Mouse (Mus musculus) CH12.LX (cell line): Measurements from ENCODE around the gene Tmem233. TPM values are rescaled to one million over a fixed set of nuclear protein-coding genes. Genes with fewer than 3 reads are reported as not detected.

ENCODE experiments used
- DNase-seq: peaks from one replicate; pipeline ENCODE4 v3.0.0-alpha.2; 2013; ENCODE audit errors: extremely low read depth
- H3K27ac ChIP-seq: 2 replicates; pipeline ENCODE4 v1.5.1; 2012; ENCODE audit warnings: low read depth, mild to moderate bottlenecking, control low read depth, moderate library complexity; ENCODE audit not compliant: insufficient read depth
- H3K27me3 ChIP-seq: replicated peaks from 2 replicates; pipeline ENCODE3; 2012; ENCODE audit warnings: inconsistent platforms
- H3K36me3 ChIP-seq, 2 experiments: replicated peaks in 1 of 2; 2 replicates each; pipeline versions ENCODE3 to v1.6.1; 2012; ENCODE audit warnings: inconsistent platforms in 1 of 2, low read length in 1 of 2, mild to moderate bottlenecking in 1 of 2, mixed read lengths in 1 of 2, moderate library complexity in 1 of 2; ENCODE audit not compliant: control insufficient read depth in 1 of 2, insufficient read depth in 1 of 2
- H3K4me1 ChIP-seq, 2 experiments: 2 replicates each; pipeline ENCODE4 v1.6.1; 2012; ENCODE audit warnings: inconsistent platforms in 1 of 2, moderate library complexity in 1 of 2; ENCODE audit not compliant: insufficient read depth in 2 of 2, control insufficient read depth in 1 of 2
- H3K4me2 ChIP-seq: 2 replicates; pipeline ENCODE4 v1.6.1; 2012; ENCODE audit warnings: low read depth, mild to moderate bottlenecking, control low read depth; ENCODE audit not compliant: poor library complexity, insufficient read depth, severe bottlenecking
- H3K4me3 ChIP-seq, 3 experiments: fragments of 150-350 bp in 1 of 3; sonication (generic) in 1 of 3; replicated peaks in 1 of 3; 2 replicates each; pipeline versions ENCODE3 to v1.5.1; 2011 to 2012; ENCODE audit warnings: low read depth in 2 of 3, low read length in 2 of 3, mild to moderate bottlenecking in 2 of 3, moderate library complexity in 2 of 3, control low read depth in 1 of 3, improper control_type of control experiment in 1 of 3, inconsistent platforms in 1 of 3, mixed read lengths in 1 of 3; ENCODE audit not compliant: poor library complexity in 1 of 3
- H3K79me2 ChIP-seq: replicated peaks from 2 replicates; pipeline ENCODE4 v1.6.1; 2012; ENCODE audit warnings: mild to moderate bottlenecking, moderate library complexity; ENCODE audit not compliant: control insufficient read depth, poor library complexity, insufficient read depth, severe bottlenecking; ENCODE audit errors: extremely low read depth
- H3K9ac ChIP-seq: 2 replicates; pipeline ENCODE4 v1.6.1; 2012; ENCODE audit warnings: low read depth, mild to moderate bottlenecking, control low read depth, moderate library complexity; ENCODE audit not compliant: insufficient read depth
- H3K9me3 ChIP-seq: replicated peaks from 2 replicates; pipeline ENCODE3; 2012; ENCODE audit warnings: low read length, inconsistent platforms, mixed read lengths
- BHLHE40 ChIP-seq: IDR thresholded peaks from 2 replicates; pipeline ENCODE4 v1.6.1; 2011; ENCODE audit warnings: mild to moderate bottlenecking, low read depth, low read length, improper control_type of control experiment
- CTCF ChIP-seq, 2 experiments: IDR thresholded peaks in 1 of 2; conservative IDR thresholded peaks in 1 of 2; 2 replicates each; pipeline ENCODE4 v1.5.1; 2011 to 2012; ENCODE audit warnings: low read depth in 2 of 2, low read length in 2 of 2, improper control_type of control experiment in 1 of 2, inconsistent platforms in 1 of 2, mild to moderate bottlenecking in 1 of 2, moderate library complexity in 1 of 2
- KAT2A ChIP-seq: IDR thresholded peaks from 2 replicates; pipeline ENCODE4 v1.6.1; 2012; ENCODE audit warnings: low read length, improper control_type of control experiment, inconsistent platforms; ENCODE audit not compliant: insufficient replicate concordance
- MAFK ChIP-seq: IDR thresholded peaks from 2 replicates; pipeline ENCODE4 v1.6.1; 2011; ENCODE audit warnings: low read length, improper control_type of control experiment; ENCODE audit not compliant: insufficient replicate concordance
- MEF2A ChIP-seq: IDR thresholded peaks from 2 replicates; pipeline ENCODE4 v1.6.1; 2014; ENCODE audit warnings: low read depth, mild to moderate bottlenecking, inconsistent platforms, low read length, improper control_type of control experiment, borderline replicate concordance
- NRF1 ChIP-seq: IDR thresholded peaks from 2 replicates; pipeline ENCODE4 v1.6.1; 2014; ENCODE audit warnings: low read depth, mild to moderate bottlenecking, inconsistent platforms, low read length, improper control_type of control experiment, moderate library complexity
- POLR2A ChIP-seq: IDR thresholded peaks from 2 replicates; pipeline ENCODE4 v1.6.1; 2011; ENCODE audit warnings: low read depth, mild to moderate bottlenecking, improper control_type of control experiment, low read length
- RAD21 ChIP-seq: IDR thresholded peaks from 2 replicates; pipeline ENCODE4 v1.6.1; 2011; ENCODE audit warnings: low read depth, mild to moderate bottlenecking, low read length, improper control_type of control experiment, moderate library complexity
- RCOR1 ChIP-seq: conservative IDR thresholded peaks from 2 replicates; pipeline ENCODE4 v1.6.1; 2012; ENCODE audit warnings: low read depth, mild to moderate bottlenecking, inconsistent platforms, low read length, improper control_type of control experiment
- SMC3 ChIP-seq: IDR thresholded peaks from 2 replicates; pipeline ENCODE4 v1.6.1; 2011; ENCODE audit warnings: low read depth, low read length, improper control_type of control experiment
- TBP ChIP-seq: conservative IDR thresholded peaks from 2 replicates; pipeline ENCODE4 v1.6.1; 2011; ENCODE audit warnings: low read depth, low read length, improper control_type of control experiment
- USF2 ChIP-seq: conservative IDR thresholded peaks from 2 replicates; pipeline ENCODE4 v1.6.1; 2011; ENCODE audit warnings: low read depth, low read length, improper control_type of control experiment
- ZKSCAN1 ChIP-seq: IDR thresholded peaks from 2 replicates; pipeline ENCODE4 v1.6.1; 2012; ENCODE audit warnings: low read depth, inconsistent platforms, low read length, improper control_type of control experiment, borderline replicate concordance
- ZMIZ1 ChIP-seq: IDR thresholded peaks from 2 replicates; pipeline ENCODE4 v1.6.1; 2012; ENCODE audit warnings: low read depth, mild to moderate bottlenecking, inconsistent platforms, low read length, improper control_type of control experiment
- dilution Hi-C: fragments of 300-500 bp; cut with MboI; formaldehyde crosslinking; loops from 2 replicates; pipeline ENCODE4 v1.14.3; 2020; ENCODE audit warnings: low sequenced_read_pairs; ENCODE audit not compliant: extremely low pct_unique_long_range_greater_than_20kb, extremely low pct_ligation_motif_present
- in situ Hi-C: fragments of 300-500 bp; cut with MboI; formaldehyde crosslinking; loops from 3 replicates; pipeline ENCODE4 v1.14.3; 2019; ENCODE audit warnings: low sequenced_read_pairs, low pct_ligation_motif_present, low pct_unique_long_range_greater_than_20kb, mixed read lengths
- polyA plus RNA-seq: library from polyadenylated mRNA; unstranded; fragments of >175 nt; gene quantifications from 2 replicates; pipeline ENCODE4 v1.2.1, GENCODE M21; 2012; ENCODE audit warnings: low read depth; ENCODE audit not compliant: insufficient read length
- total RNA-seq, 2 experiments: library from RNA; depleted of rRNA; stranded (reverse); fragments of 300-350 nt in 1 of 2; fragments of >200 nt in 1 of 2; gene quantifications; 2 replicates each; pipeline ENCODE4 v1.2.3; 2012 to 2014

Tmem233 gene
- total and polyA plus RNA-seq, 3 experiments, result not detected

DNA sequence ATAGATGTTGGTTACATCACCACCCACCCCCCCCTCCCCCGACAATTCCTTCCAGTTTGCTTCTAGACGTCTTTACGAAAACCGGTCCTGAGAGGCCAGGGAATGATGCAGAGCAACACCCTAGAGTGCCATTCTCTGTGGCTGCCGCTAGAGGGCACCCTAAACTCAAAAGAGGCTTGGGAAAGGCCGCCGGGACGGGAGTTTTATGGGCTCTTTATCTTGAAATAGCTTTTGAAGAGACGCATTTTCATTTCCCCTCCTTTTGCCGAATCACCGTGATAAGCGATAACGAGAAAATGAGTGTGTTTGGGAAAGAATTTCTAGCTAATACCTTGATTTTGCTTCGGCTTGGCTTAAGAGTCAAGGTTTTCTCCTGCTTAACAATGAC is 51.9 kb downstream of the Tmem233 start:
- peak; percentile 68 for DNase-seq
- no peaks in the 10 kb centered on the region for H3K36me3 ChIP-seq
- in situ Hi-C loops (no loop called here), dilution Hi-C loops (no loop called here)
- peak overlapping the region; percentile 22; the same call in 1 of the 2 replicates for H3K4me2 ChIP-seq
- H3K4me3 ChIP-seq, result no peak overlapping the region
- TF ChIP-seq RAD21 (peak; percentile 87), CTCF (conservative IDR thresholded peaks at IDR 0.05 in 1 of 2, IDR thresholded peaks at IDR 0.05 in 1 of 2; ENCODE audit: low read depth in 2 of 2, low read length in 2 of 2) (peak; percentile 53 to 87), SMC3 (peak; percentile 64), KAT2A (no peak)
- no peaks in the 10 kb centered on the region for H3K79me2 ChIP-seq
- 0 out of 4 replicates have a peak, but pooled peaks cover 0 to 3% of the 10 kb centered on the region in 2 experiments for H3K4me1 ChIP-seq
- no peak overlapping the region for H3K27ac ChIP-seq
- H3K9ac ChIP-seq, result no peak overlapping the region
- no peaks in the 10 kb centered on the region for H3K9me3 ChIP-seq
- H3K27me3 ChIP-seq, result peaks cover 28% of the 10 kb centered on the region

DNA sequence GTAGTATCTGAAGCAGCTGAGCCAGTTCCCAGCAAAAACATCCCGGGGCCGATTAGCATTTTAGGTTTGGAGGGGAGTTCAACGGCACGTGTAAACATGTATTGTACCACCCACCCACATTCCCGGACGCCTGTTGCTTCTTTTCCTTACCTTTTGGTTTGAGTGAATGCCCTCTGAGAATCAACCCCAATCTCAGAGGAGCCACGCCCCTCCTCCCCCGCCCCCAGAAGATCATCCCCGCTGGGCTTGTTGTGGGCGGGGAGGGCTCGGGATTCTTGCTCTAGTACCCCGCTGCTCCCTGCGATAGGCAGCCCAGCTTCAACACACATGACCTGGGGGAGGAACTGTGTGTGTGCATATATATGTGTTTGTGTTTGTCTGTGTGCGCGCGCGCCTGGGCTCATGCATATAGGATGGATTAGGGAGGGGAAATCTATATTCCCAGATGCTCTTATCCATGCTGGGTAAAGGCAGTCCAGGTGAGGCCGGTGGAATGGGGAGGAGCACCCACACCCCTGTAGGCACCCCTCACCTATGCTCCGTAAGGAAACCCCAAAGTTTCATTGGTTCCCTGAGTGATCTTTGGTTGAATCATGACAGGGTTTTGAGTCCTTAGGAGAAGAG is 52.4 kb downstream of the Tmem233 start:
- in situ Hi-C loops, result no loop called here
- Histone ChIP-seq H3K9ac (no peak overlapping the region), H3K9me3 (no peaks in the 10 kb centered on the region), H3K4me1 (0 out of 4 replicates have a peak, but pooled peaks cover 0 to 3% of the 10 kb centered on the region in 2 experiments), H3K27me3 (peaks cover 23% of the 10 kb centered on the region), H3K79me2 (no peaks in the 10 kb centered on the region), H3K36me3 (no peaks in the 10 kb centered on the region), H3K4me2 (no peak overlapping the region), H3K4me3 (no peak overlapping the region), H3K27ac (no peak overlapping the region)
- DNase-seq, result no peak
- no peak for TF ChIP-seq CTCF (conservative IDR thresholded peaks at IDR 0.05 in 1 of 2, IDR thresholded peaks at IDR 0.05 in 1 of 2; ENCODE audit: low read depth in 2 of 2, low read length in 2 of 2)
- TF ChIP-seq ZKSCAN1, result no peak
- dilution Hi-C loops, result no loop called here

DNA sequence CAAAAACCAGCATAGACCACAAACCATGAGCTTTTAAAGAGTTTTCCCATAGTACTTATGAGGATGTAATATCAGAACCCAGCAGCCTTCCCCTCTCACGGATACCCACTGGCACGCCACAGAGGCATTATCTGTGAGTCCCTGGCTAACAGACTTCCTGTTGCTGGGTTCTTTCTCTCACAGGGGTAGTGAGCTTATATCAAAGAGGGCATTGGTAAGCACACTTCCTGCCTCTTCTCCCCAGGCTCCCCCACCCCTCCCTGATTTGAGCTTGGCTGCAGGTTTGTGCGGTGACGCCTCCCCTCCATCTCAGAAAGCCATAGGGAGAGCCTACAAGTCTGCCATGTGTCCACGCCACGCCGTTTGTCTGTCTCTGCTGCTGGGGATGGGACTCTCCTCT is 54.0 kb downstream of the Tmem233 start:
- no peak for DNase-seq
- Histone ChIP-seq H3K4me2 (no peak overlapping the region), H3K4me1 (peaks cover 3 to 5% of the 10 kb centered on the region in 2 experiments; a peak in 1 of 4 replicates), H3K79me2 (no peaks in the 10 kb centered on the region), H3K4me3 (no peak overlapping the region), H3K9ac (no peak overlapping the region), H3K27me3 (peaks cover 15% of the 10 kb centered on the region), H3K27ac (no peak overlapping the region), H3K9me3 (no peaks in the 10 kb centered on the region), H3K36me3 (no peaks in the 10 kb centered on the region)
- dilution Hi-C loops (no loop called here), in situ Hi-C loops (no loop called here)
- TF ChIP-seq CTCF (conservative IDR thresholded peaks at IDR 0.05 in 1 of 2, IDR thresholded peaks at IDR 0.05 in 1 of 2; ENCODE audit: low read depth in 2 of 2, low read length in 2 of 2), result no peak
- no peak for TF ChIP-seq MEF2A
- TF ChIP-seq BHLHE40, result no peak
- TF ChIP-seq ZMIZ1, result no peak
- TF ChIP-seq POLR2A, result no peak
- no peak for TF ChIP-seq MAFK
- no peak for TF ChIP-seq NRF1
- TF ChIP-seq USF2, result no peak
- TF ChIP-seq RCOR1, result no peak
- no peak for TF ChIP-seq TBP
